Mouse (Mus musculus) intestine, embryonic 14.5 days (tissue): ENCODE measurements around the gene Dpm2. TPM values are rescaled to one million over a fixed set of nuclear protein-coding genes. Genes with fewer than 3 reads are reported as not detected.
A peak's percentile ranks its signal among the peaks of the same experiment; 100 is the strongest.

Source experiments
- ATAC-seq: fragments of 200-750 bp; cut with Nextera tagmentation; replicated peaks from 2 replicates; pipeline ENCODE4 v1.8.0; 2017; ENCODE audit warnings: low read depth, moderate number of reproducible peaks, moderate TSS enrichment, moderate library complexity; ENCODE audit not compliant: low FRiP score, low TSS enrichment
- DNase-seq: peaks from one replicate; pipeline ENCODE4 v3.0.0-alpha.2; 2018; ENCODE audit warnings: low spot score
- H3K27ac ChIP-seq: fragments of 300-500 bp; sonication (generic); 2 replicates; pipeline ENCODE4 v1.5.1; 2014; ENCODE audit warnings: low read depth, mild to moderate bottlenecking, control low read depth
- H3K27me3 ChIP-seq: fragments of 300-500 bp; sonication (generic); replicated peaks from 2 replicates; pipeline ENCODE4 v1.6.1; 2014; ENCODE audit warnings: low read length, control low read depth; ENCODE audit not compliant: control insufficient read depth, insufficient read depth
- H3K36me3 ChIP-seq: fragments of 300-500 bp; sonication (generic); 2 replicates; pipeline ENCODE4 v1.6.1; 2014; ENCODE audit warnings: low read length, control low read depth; ENCODE audit not compliant: control insufficient read depth, insufficient read depth
- H3K4me1 ChIP-seq: fragments of 300-500 bp; sonication (generic); replicated peaks from 2 replicates; pipeline ENCODE4 v1.6.1; 2014; ENCODE audit warnings: low read length, control low read depth, mixed read lengths; ENCODE audit not compliant: control insufficient read depth, insufficient read depth
- H3K4me2 ChIP-seq: fragments of 300-500 bp; sonication (generic); 2 replicates; pipeline ENCODE4 v1.6.1; 2014; ENCODE audit warnings: low read length
- H3K4me3 ChIP-seq: fragments of 300-500 bp; sonication (generic); 2 replicates; pipeline ENCODE4 v1.5.1; 2014; ENCODE audit warnings: low read depth, low read length, control low read depth, mixed read lengths
- H3K9ac ChIP-seq: fragments of 300-500 bp; sonication (generic); 2 replicates; pipeline ENCODE4 v1.6.1; 2014; ENCODE audit warnings: mild to moderate bottlenecking, low read length
- H3K9me3 ChIP-seq: fragments of 300-500 bp; sonication (generic); 2 replicates; pipeline ENCODE4 v1.6.1; 2016; ENCODE audit warnings: low read length, control low read depth; ENCODE audit not compliant: control insufficient read depth
- WGBS: fragments of 180-500 bp; shearing (Covaris S2); extraction: QIAGEN DNeasy Blood & Tissue Kit; methylation state at CpG from one replicate; pipeline ENCODE4 v1.1.7; 2014; 5-methylcytosine and 5-hydroxymethylcytosine counted together
- polyA plus RNA-seq: library from polyadenylated mRNA; unstranded; fragments of >200 nt; fragmentation: Nextera tagmentation; extraction: Ambion mirVana; gene quantifications from 2 replicates; pipeline ENCODE4 v1.2.1, GENCODE M21; 2014

Gene Dpm2
- polyA plus RNA-seq, 1 experiment from 2014 or later, result 118 TPM

- ATAC-seq, result no peak
- peaks cover 29% of the 10 kb centered on the region for H3K36me3 ChIP-seq
- H3K27me3 ChIP-seq, result no peaks in the 10 kb centered on the region
- H3K9ac ChIP-seq, result no peak overlapping the region
- no peaks in the 10 kb centered on the region for H3K9me3 ChIP-seq
- H3K4me1 ChIP-seq, result no peaks in the 10 kb centered on the region; the same call in 1 of the 2 replicates
- WGBS, result 90% methylated on average over 5 of the region's 5 CpGs
- no peak overlapping the region for H3K27ac ChIP-seq
- no peak overlapping the region for H3K4me2 ChIP-seq
- no peak overlapping the region for H3K4me3 ChIP-seq
- DNase-seq, result no peak
These were observed 27.0 kb downstream of the Dpm2 start for GRCm38 (mm10) chr2:32597699-32598098.

DNA sequence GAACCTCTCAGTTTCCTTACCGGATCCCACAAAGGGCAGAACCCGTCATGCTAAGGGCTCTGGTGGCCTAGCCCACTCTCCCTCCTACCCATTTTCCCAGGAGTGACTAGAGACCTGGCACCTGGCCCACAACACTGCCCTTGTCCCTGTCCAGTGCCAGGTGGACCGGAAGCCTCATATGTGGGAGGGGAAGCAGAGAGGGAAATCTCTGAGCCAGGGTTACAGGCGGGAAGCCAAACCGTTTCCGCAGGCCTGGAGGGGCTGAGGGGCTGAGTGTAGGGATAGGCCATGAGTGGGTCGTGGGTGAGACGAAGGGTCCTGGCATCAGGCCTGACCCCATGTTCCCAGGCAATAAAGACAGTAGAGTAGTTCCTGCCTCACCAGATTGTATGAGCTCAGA lies 27.8 kb downstream of the Dpm2 start:
- Histone ChIP-seq H3K4me2 (no peak overlapping the region), H3K4me1 (no peaks in the 10 kb centered on the region; the same call in 1 of the 2 replicates), H3K27me3 (no peaks in the 10 kb centered on the region), H3K4me3 (no peak overlapping the region), H3K36me3 (peaks cover 29% of the 10 kb centered on the region), H3K9me3 (no peaks in the 10 kb centered on the region), H3K9ac (no peak overlapping the region), H3K27ac (no peak overlapping the region)
- ATAC-seq (no peak), DNase-seq (no peak)
- 89% methylated on average over 8 of the region's 8 CpGs for WGBS

- Histone ChIP-seq H3K4me2 (no peak within 1 kb of the TSS), H3K27me3 (no peaks in the 10 kb centered on the region), H3K4me3 (no peak within 1 kb of the TSS), H3K36me3 (peaks cover 24% of the 10 kb centered on the region), H3K9me3 (no peaks in the 10 kb centered on the region), H3K4me1 (no peaks in the 10 kb centered on the region; the same call in 1 of the 2 replicates), H3K27ac (no peak within 1 kb of the TSS), H3K9ac (no peak within 1 kb of the TSS)
- 88% methylated on average over 3 of the region's 3 CpGs for WGBS
- ATAC-seq, result no peak
- no peak for DNase-seq
These were observed 28.8 kb downstream of the Dpm2 start, which contains the start of gene St6galnac6 for GRCm38 (mm10) chr2:32599409-32599808. TSS of gene St6galnac6 (plus strand) at chr2:32599709.

- Histone ChIP-seq H3K36me3 (peaks cover 9% of the 10 kb centered on the region), H3K4me2 (no peak overlapping the region), H3K9me3 (no peaks in the 10 kb centered on the region), H3K9ac (no peak overlapping the region), H3K4me3 (no peak overlapping the region), H3K27ac (no peak overlapping the region), H3K4me1 (no peaks in the 10 kb centered on the region; the same call in 1 of the 2 replicates), H3K27me3 (no peaks in the 10 kb centered on the region)
- ATAC-seq (peak; percentile 71), DNase-seq (no peak)
- 41% methylated on average over 8 of the region's 8 CpGs for WGBS
These were observed 30.9 kb downstream of the Dpm2 start for GRCm38 (mm10) chr2:32601417-32602065.

DNA sequence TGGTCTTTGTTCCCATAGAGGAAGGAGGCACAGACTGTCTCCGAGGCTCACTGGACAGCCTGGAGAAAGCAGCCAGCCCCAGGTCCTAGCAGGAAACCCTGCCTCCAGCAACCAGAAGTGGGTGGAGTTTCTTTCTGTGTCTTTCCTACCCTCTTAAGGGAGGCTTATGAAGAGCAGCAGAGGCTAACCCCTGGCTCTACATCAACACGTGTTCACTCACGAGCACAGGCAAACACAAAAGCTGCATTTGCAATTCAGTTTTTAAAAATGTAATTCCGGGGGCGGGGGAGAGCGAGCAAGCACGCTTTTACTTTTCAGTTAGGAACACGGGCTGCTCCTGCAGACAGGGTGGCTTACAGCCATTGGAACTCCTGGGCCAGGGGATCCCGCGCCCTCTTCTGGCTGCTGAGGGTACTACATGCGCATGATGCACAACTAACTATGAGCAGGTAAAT lies 32.0 kb downstream of the Dpm2 start:
- Histone ChIP-seq H3K27ac (peak overlapping the region; percentile 40; the same call in 1 of the 2 replicates), H3K9me3 (no peaks in the 10 kb centered on the region), H3K27me3 (no peaks in the 10 kb centered on the region), H3K36me3 (peaks cover 3% of the 10 kb centered on the region), H3K4me1 (no peaks in the 10 kb centered on the region; the same call in 1 of the 2 replicates), H3K9ac (peak overlapping the region; percentile 35; the same call in 1 of the 2 replicates), H3K4me2 (peak overlapping the region; percentile 45), H3K4me3 (peak overlapping the region; percentile 31)
- ATAC-seq, result peak; percentile 33; the same call in 1 of the 2 replicates
- under 1% methylated on average over 11 of the region's 11 CpGs for WGBS
- peak; percentile 98 for DNase-seq

- H3K4me2 ChIP-seq, result no peak overlapping the region
- no peak for DNase-seq
- no peak overlapping the region for H3K9ac ChIP-seq
- H3K4me3 ChIP-seq, result no peak overlapping the region
- H3K36me3 ChIP-seq, result no peaks in the 10 kb centered on the region
- 40% methylated on average over 10 of the region's 10 CpGs for WGBS
- no peak for ATAC-seq
- H3K27me3 ChIP-seq, result no peaks in the 10 kb centered on the region
- H3K4me1 ChIP-seq, result peaks cover 13% of the 10 kb centered on the region
- no peaks in the 10 kb centered on the region for H3K9me3 ChIP-seq
- no peak overlapping the region for H3K27ac ChIP-seq
These were observed 34.0 kb downstream of the Dpm2 start for GRCm38 (mm10) chr2:32604631-32605030.

DNA sequence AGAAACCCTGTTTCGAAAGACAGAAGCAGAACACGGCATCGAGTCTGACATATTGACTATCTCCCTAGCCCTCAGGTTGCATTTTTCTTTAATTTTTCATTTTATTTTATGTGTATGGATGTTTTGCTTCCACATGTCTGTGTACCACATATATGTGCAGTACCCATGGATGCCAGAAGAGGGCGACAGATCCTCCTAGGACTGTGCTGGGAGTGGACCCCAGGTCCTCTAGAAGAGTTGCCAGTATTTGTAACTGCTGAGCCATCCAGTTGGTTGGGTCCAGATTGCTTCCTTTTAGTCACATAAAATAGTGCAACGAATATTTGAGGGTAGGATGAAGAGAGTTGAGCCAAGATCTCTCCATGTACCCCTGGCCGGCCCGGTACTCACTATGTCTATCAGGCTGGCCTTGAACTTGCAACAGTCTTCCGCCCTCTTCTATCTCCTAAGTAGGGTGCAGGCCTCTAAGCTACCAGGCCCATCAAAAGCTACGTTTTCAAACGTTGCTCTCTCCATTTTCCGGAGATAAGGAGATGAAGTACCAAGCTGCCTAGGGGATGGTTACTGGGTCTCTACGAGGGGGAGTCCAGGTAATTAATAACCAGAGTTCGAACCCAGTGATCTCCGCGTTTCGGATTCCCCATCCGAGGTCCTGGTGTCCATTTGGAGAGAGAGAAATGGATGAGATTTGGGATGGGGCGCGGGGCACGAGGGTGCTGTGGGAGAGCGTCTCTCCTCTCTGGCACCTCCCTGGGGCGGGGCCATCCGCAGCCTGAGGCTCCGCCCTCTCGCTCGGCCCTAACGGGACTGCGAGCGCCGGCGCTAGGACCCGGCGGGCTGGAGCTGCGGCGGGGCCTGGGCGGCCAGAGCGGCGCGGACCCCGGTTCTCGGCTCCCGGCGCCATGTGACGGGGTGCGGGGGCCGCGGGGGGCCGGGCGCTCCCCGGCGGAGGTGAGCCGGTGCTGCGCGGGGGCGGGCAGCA lies 35.8 kb downstream of the Dpm2 start:
- Histone ChIP-seq H3K4me2 (peak overlapping the region; percentile 75), H3K4me3 (peak overlapping the region; percentile 71), H3K9ac (peak overlapping the region; percentile 75), H3K36me3 (no peaks in the 10 kb centered on the region), H3K9me3 (no peaks in the 10 kb centered on the region), H3K27me3 (no peaks in the 10 kb centered on the region), H3K27ac (peak overlapping the region; percentile 40), H3K4me1 (peaks cover 19% of the 10 kb centered on the region)
- 15% methylated on average over 41 of the region's 55 CpGs for WGBS
- DNase-seq, result peak; percentile 89
- ATAC-seq, result peak; percentile 70

GRCm38 (mm10) chr2:32607262-32607947 lies 36.7 kb downstream of the Dpm2 start:
- DNase-seq (peak; percentile 82), ATAC-seq (peak; percentile 17; the same call in 1 of the 2 replicates)
- WGBS, result 7% methylated on average over 33 of the region's 34 CpGs
- Histone ChIP-seq H3K4me2 (peak overlapping the region; percentile 75), H3K27me3 (no peaks in the 10 kb centered on the region), H3K27ac (peak overlapping the region; percentile 40), H3K9me3 (no peaks in the 10 kb centered on the region), H3K4me3 (peak overlapping the region; percentile 71), H3K4me1 (peaks cover 19% of the 10 kb centered on the region), H3K36me3 (no peaks in the 10 kb centered on the region), H3K9ac (peak overlapping the region; percentile 75)
